Comparison of ENCODE assay signal across 8 mouse cellular contexts in genomic region chr2:154549127-154549885, GRCm38 (mm10). TPM values are rescaled to one million over a fixed set of nuclear protein-coding genes. Genes with fewer than 3 reads are reported as not detected.
DNase-seq lines count a peak whose midpoint lies in the region; ATAC-seq lines count a peak whose summit lies in the region.

No protein-coding gene starts in this region.

- ATAC-seq in megakaryocyte, adult 5-6 weeks (ENCODE audit: poor library complexity, severe bottlenecking) = peak; percentile 72
- ATAC-seq in megakaryocyte-erythroid progenitor cell, adult 5-6 weeks (replicated peaks; ENCODE audit: low FRiP score, low TSS enrichment, poor library complexity, severe bottlenecking) = no peak

- peaks cover 36% of the 10 kb centered on the region for H3K4me1 ChIP-seq in forebrain, embryonic 10.5 days

- H3K36me3 ChIP-seq in forebrain, embryonic 10.5 days (replicated peaks) = 0 out of 2 replicates have a peak, but pooled peaks cover 3% of the 10 kb centered on the region

- H3K27me3 ChIP-seq in forebrain, embryonic 10.5 days (ENCODE audit: poor library complexity, severe bottlenecking) = peaks cover 59% of the 10 kb centered on the region

- H3K27ac ChIP-seq in forebrain, embryonic 10.5 days = peak overlapping the region; percentile 85

- WGBS in forebrain, embryonic 10.5 days = 3% methylated on average over 45 of the region's 48 CpGs

- peak; percentile 47 to 51 for DNase-seq in B cell, adult 2 months
- peak; percentile 48 to 60 for DNase-seq in adrenal gland, adult 18-20 months (ENCODE audit: low spot score in 2 of 2)
- DNase-seq in forebrain, embryonic 10.5 days (ENCODE audit: extremely low spot score, low spot score) = peak; percentile 80
- DNase-seq in heart, postnatal 10 days = peak; percentile 69 to 71
- DNase-seq in kidney, postnatal 25 days = peak; percentile 69 to 83
- DNase-seq in right cerebral cortex, postnatal 25 days = peak; percentile 66

- intact Hi-C loops in heart, postnatal 10 days (cut with DNase I) = no loop called here

- peak overlapping the region; percentile 62 for H3K4me3 ChIP-seq in forebrain, embryonic 10.5 days

- H3K9me3 ChIP-seq in forebrain, embryonic 10.5 days = no peaks in the 10 kb centered on the region

RNA-seq across cellular contexts. Expression of gene Actl10, which starts 2.3 kb away (rescaled TPM):
- under 1 TPM in 1 of 2 experiments, not detected in 1; 0.19 TPM for total RNA-seq in adrenal gland, adult 18-20 months (2021)
- 0.43 and 0.55 TPM in 2 replicates for polyA plus RNA-seq in forebrain, embryonic 10.5 days (2016; fragmentation: Nextera tagmentation; extraction: Ambion mirVana)
- total RNA-seq in heart, postnatal 10 days (2021) = under 1 TPM in 1 of 2 experiments, not detected in 1; 0.22 TPM
- total RNA-seq in megakaryocyte, adult 5-6 weeks (2015) = 0.11 TPM in 1 of 2 replicates, not detected in the other
- total RNA-seq in megakaryocyte, adult 5-6 weeks (2017) = 0.15 TPM in 1 of 2 replicates, not detected in the other
- not detected in 2 replicates for total RNA-seq in megakaryocyte-erythroid progenitor cell, adult 5-6 weeks (2014; fragmentation: Nextera tagmentation)
- total RNA-seq in megakaryocyte-erythroid progenitor cell, adult 5-6 weeks (2017) = not detected in 2 replicates

RNA-seq across cellular contexts. Expression of gene 1700003F12Rik, which starts 2.4 kb away (rescaled TPM):
- under 1 TPM in 1 of 2 experiments, not detected in 1; 0.46 TPM for total RNA-seq in adrenal gland, adult 18-20 months (2021)
- polyA plus RNA-seq in forebrain, embryonic 10.5 days (2016; fragmentation: Nextera tagmentation; extraction: Ambion mirVana) = 4.2 and 4.7 TPM in 2 replicates
- total RNA-seq in heart, postnatal 10 days (2021) = under 1 TPM; 0.38 to 0.40 TPM
- total RNA-seq in megakaryocyte, adult 5-6 weeks (2015) = not detected in 2 replicates
- not detected in 2 replicates for total RNA-seq in megakaryocyte, adult 5-6 weeks (2017)
- total RNA-seq in megakaryocyte-erythroid progenitor cell, adult 5-6 weeks (2014; fragmentation: Nextera tagmentation) = not detected in 2 replicates
- total RNA-seq in megakaryocyte-erythroid progenitor cell, adult 5-6 weeks (2017) = not detected in 2 replicates

RNA-seq across cellular contexts. Expression of gene Necab3, which starts 9.4 kb away (rescaled TPM):
- total RNA-seq in adrenal gland, adult 18-20 months (2021) = 1 to 10 TPM in 1 of 2 experiments, under 1 TPM in 1; 0.86 to 1.6 TPM
- polyA plus RNA-seq in forebrain, embryonic 10.5 days (2016; fragmentation: Nextera tagmentation; extraction: Ambion mirVana) = 3.6 and 3.9 TPM in 2 replicates
- 1 to 10 TPM; 1.3 to 1.8 TPM for total RNA-seq in heart, postnatal 10 days (2021)
- 0.78 and 1.6 TPM in 2 replicates for total RNA-seq in megakaryocyte, adult 5-6 weeks (2015)
- total RNA-seq in megakaryocyte, adult 5-6 weeks (2017) = 1.8 and 2.2 TPM in 2 replicates
- total RNA-seq in megakaryocyte-erythroid progenitor cell, adult 5-6 weeks (2014; fragmentation: Nextera tagmentation) = 3.1 and 6.1 TPM in 2 replicates
- 0.09 and 1.8 TPM in 2 replicates for total RNA-seq in megakaryocyte-erythroid progenitor cell, adult 5-6 weeks (2017)

RNA-seq across cellular contexts. Expression of gene E2f1, which starts 20.4 kb away (rescaled TPM):
- total RNA-seq in adrenal gland, adult 18-20 months (2021) = 1 to 10 TPM; 7.5 to 8.9 TPM
- 27.8 and 28.6 TPM in 2 replicates for polyA plus RNA-seq in forebrain, embryonic 10.5 days (2016; fragmentation: Nextera tagmentation; extraction: Ambion mirVana)
- 10 to 100 TPM; 10.2 to 10.4 TPM for total RNA-seq in heart, postnatal 10 days (2021)
- total RNA-seq in megakaryocyte, adult 5-6 weeks (2015) = 14.3 and 16.2 TPM in 2 replicates
- total RNA-seq in megakaryocyte, adult 5-6 weeks (2017) = 7.7 and 9.3 TPM in 2 replicates
- total RNA-seq in megakaryocyte-erythroid progenitor cell, adult 5-6 weeks (2014; fragmentation: Nextera tagmentation) = 25.3 and 26.1 TPM in 2 replicates
- 7.0 and 7.8 TPM in 2 replicates for total RNA-seq in megakaryocyte-erythroid progenitor cell, adult 5-6 weeks (2017)

RNA-seq across cellular contexts. Expression of gene Pxmp4, which starts 54.2 kb away (rescaled TPM):
- 10 to 100 TPM; 30.1 to 33.9 TPM for total RNA-seq in adrenal gland, adult 18-20 months (2021)
- 9.3 and 12.4 TPM in 2 replicates for polyA plus RNA-seq in forebrain, embryonic 10.5 days (2016; fragmentation: Nextera tagmentation; extraction: Ambion mirVana)
- 10 to 100 TPM; 25.7 to 26.8 TPM for total RNA-seq in heart, postnatal 10 days (2021)
- 21.9 and 24.2 TPM in 2 replicates for total RNA-seq in megakaryocyte, adult 5-6 weeks (2015)
- total RNA-seq in megakaryocyte, adult 5-6 weeks (2017) = 24.4 and 27.1 TPM in 2 replicates
- 17.3 and 18.1 TPM in 2 replicates for total RNA-seq in megakaryocyte-erythroid progenitor cell, adult 5-6 weeks (2014; fragmentation: Nextera tagmentation)
- total RNA-seq in megakaryocyte-erythroid progenitor cell, adult 5-6 weeks (2017) = 9.1 and 12.4 TPM in 2 replicates
